Mouse (Mus musculus) brown adipose tissue, adult 24 weeks (tissue): ENCODE data around the gene Sbno2. TPM values are rescaled to one million over a fixed set of nuclear protein-coding genes. Genes with fewer than 3 reads are reported as not detected.

Experiments
- H3K27ac ChIP-seq: fragments of 200-500 bp; replicated peaks from 2 replicates; pipeline ENCODE4 v1.5.1; 2012; ENCODE audit warnings: low read depth, mild to moderate bottlenecking, low read length
- H3K4me1 ChIP-seq: fragments of 200-500 bp; 2 replicates; pipeline ENCODE4 v1.6.1; 2012; ENCODE audit warnings: low read length, mixed read lengths; ENCODE audit not compliant: control insufficient read depth, insufficient read depth, insufficient read length
- H3K4me3 ChIP-seq: fragments of 200-500 bp; 2 replicates; pipeline ENCODE4 v1.5.1; 2012; ENCODE audit warnings: low read depth, mild to moderate bottlenecking, low read length, moderate library complexity; ENCODE audit not compliant: insufficient read depth
- polyA plus RNA-seq: library from polyadenylated mRNA; stranded (reverse); fragments of >200 nt; gene quantifications from 2 replicates; pipeline ENCODE4 v1.2.4, GENCODE M21; 2012; ENCODE audit not compliant: missing spikeins, insufficient read depth, insufficient read length

Sbno2 gene
- polyA plus RNA-seq, 1 experiment = 14.3 TPM

- Histone ChIP-seq H3K4me1 (peaks cover 2% of the 10 kb centered on the region; the same call in 1 of the 2 replicates), H3K27ac (no peak overlapping the region), H3K4me3 (no peak overlapping the region)
Observed at GRCm38 (mm10) chr10:80136952-80137625, 31.7 kb upstream of the Sbno2 start.

GRCm38 (mm10) chr10:80136179-80136951, 31.0 kb upstream of the Sbno2 start:
- H3K4me1 ChIP-seq = peaks cover 2% of the 10 kb centered on the region; the same call in 1 of the 2 replicates
- no peak overlapping the region for H3K4me3 ChIP-seq
- no peak overlapping the region for H3K27ac ChIP-seq

DNA sequence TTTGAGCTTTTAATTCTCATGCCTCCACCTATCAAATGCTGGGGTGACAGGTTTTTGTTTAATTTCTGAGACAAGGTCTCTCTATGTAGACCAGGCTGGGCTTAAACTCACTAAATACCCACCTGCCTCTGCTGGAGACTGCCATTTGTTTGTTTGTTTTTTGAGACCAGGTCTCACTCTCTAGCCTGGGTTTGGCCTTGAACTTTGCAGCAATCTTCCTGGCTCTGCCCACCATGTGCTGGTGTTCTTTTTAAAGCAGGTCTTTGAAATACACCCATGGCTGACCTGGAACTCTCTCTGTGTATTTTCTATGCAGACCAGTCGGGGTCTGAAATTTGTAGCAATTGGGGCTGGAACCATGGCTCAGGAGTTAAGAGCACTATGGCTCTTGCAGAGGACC, 30.3 kb upstream of the Sbno2 start:
- H3K4me1 ChIP-seq = peaks cover 2% of the 10 kb centered on the region; the same call in 1 of the 2 replicates
- no peak overlapping the region for H3K4me3 ChIP-seq
- no peak overlapping the region for H3K27ac ChIP-seq

DNA sequence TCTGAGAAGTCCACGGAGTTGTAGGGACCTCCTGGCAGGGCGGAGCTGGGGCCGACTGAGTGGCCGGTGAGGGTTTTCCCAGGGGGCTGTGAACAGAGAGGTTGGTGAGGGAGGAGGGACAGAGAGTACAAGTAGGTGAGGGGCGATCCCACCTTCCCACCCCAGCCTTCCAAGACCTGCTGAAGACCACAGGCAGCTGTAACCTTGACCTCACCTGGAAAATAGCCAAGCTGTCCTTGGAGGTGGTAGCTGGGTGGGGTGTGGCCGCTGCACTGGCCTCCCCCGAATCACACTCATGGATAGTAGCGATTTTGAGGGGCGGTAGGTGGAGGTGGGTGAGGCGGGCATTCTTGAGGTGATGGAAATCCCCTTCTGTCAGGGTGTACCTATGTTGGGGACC, 29.8 kb upstream of the Sbno2 start:
- no peak overlapping the region for H3K27ac ChIP-seq
- peaks cover 2% of the 10 kb centered on the region; the same call in 1 of the 2 replicates for H3K4me1 ChIP-seq
- no peak overlapping the region for H3K4me3 ChIP-seq

DNA sequence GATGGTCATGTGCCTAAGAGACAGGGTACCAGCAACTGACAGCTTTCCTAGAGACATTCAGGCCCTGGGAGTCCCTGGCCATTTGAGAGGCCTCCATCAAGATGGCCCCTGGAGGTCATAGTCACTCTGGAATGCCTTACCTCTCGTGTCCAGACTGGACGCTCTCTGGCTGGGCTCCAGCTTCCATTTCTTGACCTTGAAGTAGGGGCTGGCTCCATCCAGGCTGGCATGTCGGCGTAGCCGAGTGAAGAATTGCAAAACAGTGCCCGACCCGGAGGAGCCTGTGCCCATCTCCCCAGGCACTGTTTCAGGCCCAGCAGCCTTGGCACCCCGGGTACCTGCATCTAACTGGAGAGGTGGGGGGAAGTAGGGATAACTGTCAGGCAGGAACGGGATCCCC, 29.1 kb upstream of the Sbno2 start:
- no peak overlapping the region for H3K4me3 ChIP-seq
- no peak overlapping the region for H3K27ac ChIP-seq
- H3K4me1 ChIP-seq = peaks cover 2% of the 10 kb centered on the region; the same call in 1 of the 2 replicates

DNA sequence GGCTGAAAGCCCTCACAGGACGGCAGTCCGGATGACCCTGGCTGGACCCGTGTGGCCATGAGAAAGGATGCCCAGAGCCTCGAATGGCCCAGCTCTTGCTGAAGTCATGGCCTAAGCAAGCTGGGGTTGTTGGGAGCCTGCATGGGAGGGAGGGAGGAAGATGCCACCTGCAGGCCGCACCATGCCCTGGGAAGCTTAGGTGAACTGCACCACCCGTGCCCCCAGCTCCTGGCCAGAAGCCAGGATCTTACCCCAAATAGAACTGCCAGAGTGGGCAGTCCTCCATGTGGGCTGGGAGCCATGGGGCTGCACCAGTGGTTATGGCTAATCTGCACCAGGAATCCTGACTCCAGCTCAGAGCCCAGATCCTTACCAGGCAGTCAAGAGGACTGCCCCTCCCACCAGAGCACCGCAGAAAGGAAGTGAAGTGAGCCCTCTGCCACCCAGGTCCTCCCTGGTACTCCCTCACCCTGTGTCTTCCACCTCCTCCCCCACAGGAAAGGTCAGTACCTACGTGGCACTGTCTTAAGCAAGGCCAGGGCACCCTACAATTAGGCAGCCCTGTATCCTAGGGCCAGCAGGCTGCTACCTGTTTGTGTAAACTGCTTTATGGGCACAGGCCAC, 28.0 kb upstream of the Sbno2 start:
- H3K4me3 ChIP-seq = no peak overlapping the region
- H3K4me1 ChIP-seq = peaks cover 2% of the 10 kb centered on the region; the same call in 1 of the 2 replicates
- H3K27ac ChIP-seq = no peak overlapping the region

DNA sequence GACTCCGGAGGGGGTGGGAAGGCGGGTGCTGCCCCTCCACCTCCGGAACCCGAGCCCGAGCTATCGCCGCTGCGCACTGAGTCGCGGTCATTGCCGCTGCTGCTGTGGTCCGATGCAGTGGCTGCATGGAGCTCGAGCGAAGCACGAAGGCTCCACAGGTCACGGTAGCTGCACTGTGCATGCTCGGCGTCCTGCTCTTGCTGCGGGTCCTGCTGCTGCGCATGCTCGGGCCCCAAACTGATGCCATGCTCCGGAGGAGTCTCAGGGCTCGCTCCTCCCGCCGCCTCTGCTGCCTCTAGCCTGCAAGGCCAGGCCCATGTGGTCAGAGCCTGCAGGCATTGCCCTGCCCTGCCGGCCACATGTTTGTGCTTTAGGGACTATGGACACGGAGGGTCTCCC, 26.6 kb upstream of the Sbno2 start:
- H3K4me3 ChIP-seq = no peak overlapping the region
- H3K4me1 ChIP-seq = peaks cover 2% of the 10 kb centered on the region; the same call in 1 of the 2 replicates
- H3K27ac ChIP-seq = no peak overlapping the region

- H3K27ac ChIP-seq = no peak overlapping the region
- H3K4me1 ChIP-seq = peaks cover 2% of the 10 kb centered on the region; the same call in 1 of the 2 replicates
- H3K4me3 ChIP-seq = no peak overlapping the region
Observed at GRCm38 (mm10) chr10:80131316-80131951, 26.1 kb upstream of the Sbno2 start.

DNA sequence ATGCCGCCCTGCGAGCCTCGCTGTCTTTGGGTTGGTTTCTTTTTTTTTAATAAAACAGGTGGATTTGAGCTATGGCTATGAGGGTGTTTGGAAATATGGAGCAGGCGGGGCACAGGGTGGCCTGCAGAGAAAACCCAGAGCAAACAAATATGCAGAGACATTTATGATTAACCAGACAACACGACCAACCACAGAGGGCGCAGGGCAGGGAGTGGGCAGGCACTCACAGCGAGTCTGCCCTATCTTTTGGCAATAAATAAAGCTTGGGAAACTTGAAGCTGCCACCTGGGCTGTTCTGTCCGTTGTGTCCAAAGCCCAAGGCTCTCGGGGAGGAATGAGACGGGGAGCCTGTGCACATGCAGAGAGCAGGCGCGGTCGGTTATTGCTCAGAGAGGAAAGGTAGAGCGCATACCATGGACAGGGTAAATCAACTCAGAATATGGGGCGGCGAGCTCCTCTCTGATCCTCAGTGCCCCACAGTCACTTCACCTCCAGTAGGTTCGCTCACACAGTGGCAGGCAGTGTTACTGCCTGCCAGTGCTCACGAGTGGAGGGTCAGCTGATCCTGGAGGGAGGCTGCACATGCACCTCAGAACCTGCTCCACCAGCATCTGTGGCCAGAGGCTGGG, 25.1 kb upstream of the Sbno2 start:
- Histone ChIP-seq H3K27ac (no peak overlapping the region), H3K4me3 (no peak overlapping the region)

GRCm38 (mm10) chr10:80129846-80130245, 24.5 kb upstream of the Sbno2 start:
- no peak overlapping the region for H3K4me3 ChIP-seq
- H3K27ac ChIP-seq = no peak overlapping the region
- 0 out of 2 replicates have a peak, but pooled peaks cover 2% of the 10 kb centered on the region for H3K4me1 ChIP-seq

More for the DNA sequence above, 25.1 kb upstream of the Sbno2 start:
- H3K4me1 ChIP-seq = peaks cover 2% of the 10 kb centered on the region; the same call in 1 of the 2 replicates

DNA sequence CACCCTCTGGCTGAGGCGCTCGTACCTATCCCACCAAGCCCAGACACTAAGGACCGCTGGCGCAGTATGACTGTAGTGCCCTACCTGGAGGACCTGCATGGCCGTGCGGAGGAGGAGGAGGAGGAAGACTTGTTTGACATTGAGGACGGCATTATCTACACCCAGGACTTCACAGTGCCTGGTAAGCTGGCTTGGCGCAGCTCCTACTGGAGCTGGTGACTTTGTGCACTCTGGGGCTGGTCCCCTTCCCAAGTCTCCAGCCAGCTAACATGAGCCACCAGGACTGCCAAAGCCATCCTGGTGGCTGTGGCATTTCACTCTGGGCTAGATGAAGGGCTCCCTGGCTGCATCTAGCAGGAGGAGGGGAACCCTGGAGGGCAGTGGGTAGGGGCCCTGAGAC, 22.5 kb upstream of the Sbno2 start:
- Histone ChIP-seq H3K27ac (no peak overlapping the region), H3K4me1 (no peaks in the 10 kb centered on the region), H3K4me3 (no peak overlapping the region)

- Histone ChIP-seq H3K27ac (no peak overlapping the region), H3K4me1 (no peaks in the 10 kb centered on the region; the same call in 1 of the 2 replicates), H3K4me3 (no peak overlapping the region)
Observed at GRCm38 (mm10) chr10:80123932-80124562, 18.7 kb upstream of the Sbno2 start.

- Histone ChIP-seq H3K27ac (no peak overlapping the region), H3K4me3 (no peak overlapping the region), H3K4me1 (peaks cover 12% of the 10 kb centered on the region)
Observed at GRCm38 (mm10) chr10:80121639-80122038, 16.3 kb upstream of the Sbno2 start.

- Histone ChIP-seq H3K4me3 (no peak overlapping the region; the same call in 1 of the 2 replicates), H3K27ac (no peak overlapping the region), H3K4me1 (peaks cover 12% of the 10 kb centered on the region)
Observed at GRCm38 (mm10) chr10:80120146-80120545, 14.8 kb upstream of the Sbno2 start.
